Mouse (Mus musculus): Measurements from ENCODE around the gene Sorbs1.

Sorbs1 gene

GRCm38 (mm10) chr19:40512500-40513421, 818 bp downstream of the Sorbs1 start:
- DNase-seq (ENCODE audit: low spot score in 2 of 2) = peak; percentile 44 to 57

GRCm38 (mm10) chr19:40511679-40512309, 1.8 kb downstream of the Sorbs1 start:
- DNase-seq (ENCODE audit: low spot score in 2 of 2) = peak in 1 of 2 experiments; percentile 40

GRCm38 (mm10) chr19:40511100-40511439, 2.5 kb downstream of the Sorbs1 start:
- DNase-seq (ENCODE audit: low spot score in 2 of 2) = peak; percentile 37 to 40

DNA sequence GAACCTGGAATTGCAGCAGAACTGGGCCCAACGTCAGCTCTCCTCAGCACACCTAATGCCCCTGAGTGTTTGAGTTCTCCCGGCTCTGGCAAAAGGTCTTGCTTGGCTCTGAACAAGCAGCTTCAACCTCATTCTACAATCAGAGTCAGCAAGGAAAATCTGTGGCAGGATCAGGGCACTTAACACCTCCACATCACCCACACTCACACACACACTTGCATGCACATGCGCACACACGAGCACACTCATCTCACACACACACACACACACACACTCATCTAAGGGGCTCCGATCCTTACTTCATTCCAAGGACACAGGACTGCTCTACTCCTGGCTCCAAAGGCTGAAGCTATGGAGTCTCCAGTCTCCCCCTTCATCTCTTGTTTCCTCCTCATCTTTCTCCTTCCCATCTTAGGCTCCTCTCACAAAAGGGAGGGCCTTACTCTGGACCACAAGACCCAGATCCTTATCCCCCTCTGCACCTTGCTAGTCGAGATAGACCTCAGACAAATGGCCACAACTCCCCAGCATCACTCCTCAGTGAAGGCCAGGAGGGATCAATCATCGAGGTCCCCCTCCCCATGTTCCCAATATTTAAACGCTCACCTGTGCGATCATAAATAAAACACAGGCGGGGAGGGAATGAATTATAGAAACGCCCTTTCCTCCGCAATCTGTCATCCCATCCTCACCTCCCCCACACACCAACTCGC, 3.0 kb downstream of the Sorbs1 start:
- DNase-seq (ENCODE audit: low spot score in 2 of 2) = peak; percentile 47

- no peak for DNase-seq (ENCODE audit: low spot score in 2 of 2)
Observed at GRCm38 (mm10) chr19:40509274-40509673, 4.3 kb downstream of the Sorbs1 start.

- no peak for DNase-seq (ENCODE audit: low spot score in 2 of 2)
Observed at GRCm38 (mm10) chr19:40508851-40509250, 4.7 kb downstream of the Sorbs1 start.

DNA sequence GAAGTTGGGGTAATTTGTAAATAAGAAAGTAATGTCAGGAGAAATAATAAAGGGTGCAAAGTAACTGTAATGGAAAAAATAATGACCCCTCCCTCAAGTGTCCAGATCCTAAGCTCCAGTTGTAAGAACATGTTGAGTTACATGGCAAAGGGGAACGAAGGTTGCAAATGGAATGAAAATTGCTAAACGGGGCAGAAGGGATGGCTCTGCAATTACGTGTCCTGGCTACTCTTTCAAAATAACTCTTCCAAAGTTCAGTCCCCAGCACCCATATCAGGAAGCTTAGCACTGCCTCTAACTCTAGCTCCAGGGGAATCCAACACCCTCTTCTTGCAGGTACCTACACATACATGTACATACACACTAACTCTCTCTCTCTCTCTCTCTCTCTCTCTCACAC, 6.6 kb downstream of the Sorbs1 start:
- DNase-seq (ENCODE audit: low spot score in 2 of 2) = no peak

DNA sequence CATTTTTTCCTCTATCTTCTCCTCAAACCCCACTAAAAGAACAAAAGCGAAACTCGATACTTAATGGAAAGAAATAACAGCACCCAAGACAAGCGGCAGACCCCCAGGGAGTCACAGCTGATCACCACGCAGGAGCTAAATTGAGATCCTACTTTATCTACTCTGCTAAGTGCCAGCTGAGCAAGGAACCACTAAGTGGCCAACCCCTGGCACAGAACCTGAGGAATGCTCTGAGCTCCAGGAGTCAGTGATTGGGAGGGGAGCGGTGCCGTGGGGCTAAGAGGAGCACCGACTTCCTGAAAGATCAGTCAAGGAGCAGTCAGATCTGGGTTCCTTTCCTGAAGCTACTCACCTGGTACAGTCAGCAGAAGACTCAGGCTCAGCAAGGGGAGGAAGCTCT, 9.2 kb downstream of the Sorbs1 start:
- no peak for DNase-seq (ENCODE audit: low spot score in 2 of 2)

GRCm38 (mm10) chr19:40499940-40500737, 13.4 kb downstream of the Sorbs1 start:
- DNase-seq (ENCODE audit: low spot score in 2 of 2) = no peak

DNA sequence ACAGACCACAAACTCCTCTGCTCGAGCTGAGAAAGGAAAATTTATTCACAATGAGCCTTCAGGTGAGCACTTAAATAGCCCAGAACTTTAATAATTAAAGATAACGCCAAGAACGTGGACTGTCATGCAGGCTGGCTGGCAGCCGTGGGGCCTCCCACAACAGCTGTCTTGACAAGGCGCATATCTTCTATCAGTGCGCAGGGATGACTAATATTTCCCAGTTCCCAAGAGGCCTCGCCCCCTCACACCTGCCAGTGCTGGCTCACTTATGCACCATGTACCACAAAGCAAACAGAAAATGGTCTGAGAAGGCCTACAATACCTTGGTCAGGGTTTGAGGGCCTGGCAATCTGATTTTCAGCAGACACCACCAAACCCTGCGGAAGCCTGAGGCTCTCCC, 14.4 kb downstream of the Sorbs1 start:
- DNase-seq (ENCODE audit: low spot score in 2 of 2) = peak; percentile 63 to 68

DNA sequence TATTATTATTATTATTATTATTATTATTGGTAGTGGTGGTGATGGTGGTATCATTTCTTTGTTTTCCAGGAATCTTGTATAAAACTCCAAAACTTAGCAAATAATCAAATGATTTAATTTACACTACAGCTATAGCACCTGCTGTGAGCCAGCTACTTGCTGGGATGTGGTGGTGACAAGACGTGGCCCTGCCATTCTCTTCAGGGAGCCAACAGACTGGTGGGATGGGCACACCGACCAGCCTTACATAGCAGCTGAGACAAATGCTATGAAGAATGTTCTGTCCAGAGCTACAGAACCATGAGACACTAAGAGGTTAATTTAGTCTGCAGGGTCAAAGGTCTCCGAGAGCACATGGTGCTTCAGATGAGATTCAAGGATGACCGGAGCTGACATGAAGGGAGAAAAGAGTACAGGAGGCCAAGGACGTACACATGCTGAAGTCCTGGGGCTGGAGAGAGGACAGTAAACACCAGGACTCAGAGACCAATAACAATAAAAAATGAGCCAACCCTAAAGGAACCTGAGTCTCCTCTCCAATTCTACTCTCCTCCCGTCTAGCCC, 15.3 kb downstream of the Sorbs1 start:
- DNase-seq (ENCODE audit: low spot score in 2 of 2) = no peak

DNA sequence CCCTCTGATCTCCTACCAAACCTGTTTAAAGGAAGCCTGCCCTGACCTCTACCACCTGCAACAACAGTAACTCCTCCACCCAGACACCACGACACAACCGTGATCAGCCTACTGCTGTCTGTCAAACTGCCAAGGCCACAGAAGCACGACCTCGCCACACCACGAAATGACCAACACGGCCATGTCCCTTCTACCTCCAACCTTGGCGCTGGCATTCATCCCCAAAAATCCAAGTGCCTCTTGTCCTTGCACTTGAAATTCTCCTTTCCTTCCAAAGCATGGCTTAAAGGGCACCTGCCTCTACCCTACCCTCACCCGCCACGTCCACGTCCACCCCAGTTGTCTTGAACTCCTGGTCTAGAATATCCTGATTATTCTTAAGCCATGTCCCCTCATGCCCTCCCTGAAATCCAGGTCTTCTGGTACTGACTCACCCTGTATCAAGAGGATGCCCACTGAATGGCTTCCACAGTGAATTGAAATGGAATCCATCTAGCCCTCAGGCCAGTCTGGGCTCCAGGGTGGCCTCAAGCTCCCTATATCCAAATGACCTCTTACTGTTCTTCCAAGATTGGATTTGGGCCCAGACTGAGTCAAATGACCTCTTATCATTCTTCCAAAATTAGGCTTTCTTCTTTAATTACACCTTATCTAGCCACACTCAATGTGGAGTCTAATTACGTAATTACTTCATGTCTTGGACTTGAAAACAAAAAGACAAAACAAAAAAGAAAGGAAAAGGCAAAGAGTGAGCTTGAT, 16.9 kb downstream of the Sorbs1 start:
- no peak for DNase-seq (ENCODE audit: low spot score in 2 of 2)

GRCm38 (mm10) chr19:40496071-40496470, 17.5 kb downstream of the Sorbs1 start:
- no peak for DNase-seq (ENCODE audit: low spot score in 2 of 2)

- DNase-seq (ENCODE audit: low spot score in 2 of 2) = no peak
Observed at GRCm38 (mm10) chr19:40492902-40493301, 20.7 kb downstream of the Sorbs1 start.

DNA sequence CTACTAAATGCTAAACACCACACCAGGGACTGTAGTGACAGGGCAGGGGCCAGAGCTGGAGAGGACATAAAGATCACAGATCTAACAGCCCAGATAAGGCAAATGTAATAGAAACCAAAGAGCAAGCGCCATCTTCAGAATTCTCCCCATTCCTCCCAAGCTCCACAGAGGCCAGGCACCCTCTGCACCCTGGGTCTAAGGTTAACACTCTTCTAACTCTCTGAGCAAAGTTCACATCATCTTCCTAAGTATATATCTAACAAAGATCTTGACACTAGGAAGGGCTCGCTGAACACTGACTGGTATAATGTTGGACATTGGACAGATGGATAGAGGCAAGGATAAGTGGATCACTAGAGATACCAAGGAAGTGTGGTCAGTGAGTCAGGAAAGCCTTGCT, 22.1 kb downstream of the Sorbs1 start:
- DNase-seq (ENCODE audit: low spot score in 2 of 2) = no peak

DNA sequence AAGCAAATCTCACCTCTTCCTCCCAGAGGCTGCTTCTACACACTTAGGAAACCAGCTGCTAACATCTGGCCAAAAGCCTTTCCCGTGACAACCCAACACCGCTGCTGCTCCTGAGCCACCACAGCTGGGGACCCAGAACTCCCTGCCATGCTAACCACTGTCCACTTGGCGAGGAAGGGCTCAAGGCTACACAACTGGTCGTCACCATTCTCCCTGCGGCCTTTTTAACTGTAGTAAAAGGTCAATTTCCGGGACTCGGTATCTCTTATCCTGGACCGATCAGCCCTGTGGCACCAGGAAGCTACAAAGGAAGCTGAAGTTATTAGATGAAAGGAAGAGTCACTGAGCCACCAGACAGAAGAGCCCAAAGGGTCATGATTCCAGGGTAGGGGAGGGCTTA, 22.8 kb downstream of the Sorbs1 start:
- no peak for DNase-seq (ENCODE audit: low spot score in 2 of 2)

DNA sequence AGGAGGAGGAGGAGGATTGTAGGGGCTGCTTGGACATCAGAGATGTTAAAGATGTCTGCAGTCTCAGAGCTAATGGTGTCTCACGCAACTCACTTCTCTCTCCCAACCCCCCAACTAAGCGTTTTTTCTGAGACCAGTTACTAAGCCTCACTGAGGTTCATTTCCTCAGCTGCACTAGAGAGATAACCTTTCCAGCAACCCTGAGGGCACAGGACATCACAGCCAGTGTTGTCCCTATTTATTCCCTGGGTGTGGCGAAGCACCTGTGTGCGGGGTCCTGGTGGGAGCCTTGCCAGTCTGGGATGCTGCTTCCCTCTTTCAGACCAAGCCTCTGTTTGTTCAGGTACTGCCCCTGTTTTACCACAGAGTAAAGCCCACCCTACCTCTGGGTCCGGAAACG, 23.9 kb downstream of the Sorbs1 start:
- DNase-seq (ENCODE audit: low spot score in 2 of 2) = no peak

DNA sequence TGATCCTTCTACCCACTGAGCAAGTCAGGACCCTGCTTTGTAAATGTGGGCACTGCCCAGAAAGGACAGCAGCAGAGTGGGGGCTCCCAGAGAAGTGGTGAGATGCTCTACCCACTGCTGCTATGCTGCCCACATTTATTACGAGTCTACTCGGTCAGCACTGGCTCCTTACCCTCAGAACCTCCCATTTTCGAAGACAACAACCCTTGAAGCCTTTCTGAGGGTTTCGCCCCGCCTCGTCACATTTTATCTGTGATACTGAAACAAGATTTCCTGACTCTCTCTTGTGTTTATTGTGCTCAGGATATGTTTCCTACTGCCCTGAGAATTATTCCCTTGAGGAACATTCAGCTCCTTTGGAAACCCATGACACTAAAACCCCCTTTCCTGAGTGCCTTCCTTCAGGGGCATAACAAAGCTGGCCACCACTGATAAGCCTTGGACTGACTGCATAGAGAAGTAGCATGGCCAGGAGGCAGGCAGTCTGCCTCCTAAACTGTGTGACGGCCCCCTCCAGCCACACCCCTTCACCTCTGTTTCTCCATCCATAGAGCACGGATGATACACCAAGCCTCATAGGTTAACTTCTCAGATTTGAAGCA, 24.6 kb downstream of the Sorbs1 start:
- DNase-seq (ENCODE audit: low spot score in 2 of 2) = no peak

DNA sequence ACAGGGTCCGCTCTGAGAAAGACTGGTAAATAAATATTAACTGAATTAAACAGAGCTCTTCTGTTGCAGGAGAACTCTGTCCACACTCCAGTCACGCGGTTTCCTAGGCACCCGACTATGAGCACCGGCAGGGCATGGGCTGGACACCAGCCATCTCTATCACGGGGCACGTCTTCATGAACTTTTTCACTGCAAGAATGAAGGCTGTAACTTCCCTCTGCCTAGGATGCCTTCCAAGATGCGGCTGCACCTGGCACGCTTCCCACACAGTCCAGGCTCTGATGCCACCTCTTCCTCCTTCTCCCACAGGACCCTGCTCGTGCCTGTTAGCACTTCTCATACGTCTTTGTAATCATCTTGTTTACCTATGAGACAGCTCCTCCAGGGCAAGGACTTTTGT, 26.0 kb downstream of the Sorbs1 start:
- peak in 1 of 2 experiments; percentile 47 for DNase-seq (ENCODE audit: low spot score in 2 of 2)

GRCm38 (mm10) chr19:40481115-40481514, 32.5 kb downstream of the Sorbs1 start:
- DNase-seq (ENCODE audit: low spot score in 2 of 2) = no peak
